Mouse (Mus musculus) stomach, embryonic 15.5 days (tissue): ENCODE data around the gene Brd4. TPM values are rescaled to one million over a fixed set of nuclear protein-coding genes. Genes with fewer than 3 reads are reported as not detected.

ENCODE experiments used
- ATAC-seq: fragments of 200-750 bp; cut with Nextera tagmentation; 2 replicates; pipeline ENCODE4 v1.8.0; 2017; ENCODE audit warnings: low read depth, moderate number of reproducible peaks, moderate TSS enrichment; ENCODE audit not compliant: insufficient read depth, low FRiP score
- H3K27ac ChIP-seq: fragments of 300-500 bp; sonication (generic); 2 replicates; pipeline ENCODE4 v1.5.1; 2015; ENCODE audit warnings: mild to moderate bottlenecking, inconsistent platforms
- H3K27me3 ChIP-seq: fragments of 300-500 bp; sonication (generic); replicated peaks from 2 replicates; pipeline ENCODE4 v1.6.1; 2015; ENCODE audit warnings: inconsistent platforms
- H3K36me3 ChIP-seq: fragments of 300-500 bp; sonication (generic); 2 replicates; pipeline ENCODE4 v1.6.1; 2015; ENCODE audit warnings: inconsistent platforms
- H3K4me1 ChIP-seq: fragments of 300-500 bp; sonication (generic); 2 replicates; pipeline ENCODE4 v1.6.1; 2015; ENCODE audit warnings: inconsistent platforms
- H3K4me2 ChIP-seq: fragments of 300-500 bp; sonication (generic); 2 replicates; pipeline ENCODE4 v1.6.1; 2015; ENCODE audit warnings: mild to moderate bottlenecking, inconsistent platforms
- H3K4me3 ChIP-seq: fragments of 300-500 bp; sonication (generic); replicated peaks from 2 replicates; pipeline ENCODE4 v1.5.1; 2015; ENCODE audit warnings: inconsistent platforms
- H3K9ac ChIP-seq: fragments of 300-500 bp; sonication (generic); 2 replicates; pipeline ENCODE4 v1.6.1; 2015; ENCODE audit warnings: inconsistent platforms
- H3K9me3 ChIP-seq: fragments of 300-500 bp; sonication (generic); 2 replicates; pipeline ENCODE4 v1.6.1; 2016; ENCODE audit warnings: inconsistent platforms
- WGBS: fragments of 180-500 bp; shearing (Covaris S2); methylation state at CpG from one replicate; pipeline ENCODE4 v1.1.7; 2015; 5-methylcytosine and 5-hydroxymethylcytosine counted together
- polyA plus RNA-seq: library from polyadenylated mRNA; unstranded; fragments of >200 nt; fragmentation: Nextera tagmentation; extraction: Ambion mirVana; gene quantifications from 2 replicates; pipeline ENCODE4 v1.2.1, GENCODE M21; 2015

The Brd4 gene
- 68.8 and 79.5 TPM in 2 replicates for polyA plus RNA-seq

- H3K4me3 ChIP-seq: peak within 1 kb of the TSS; percentile 99
- H3K4me2 ChIP-seq: peak within 1 kb of the TSS; percentile 64
- ATAC-seq: peak; percentile 92
- no peaks in the 10 kb centered on the region for H3K36me3 ChIP-seq
- peak within 1 kb of the TSS; percentile 99 for H3K9ac ChIP-seq
- H3K27ac ChIP-seq: peak within 1 kb of the TSS; percentile 100
- under 1% methylated on average over 70 of the region's 100 CpGs for WGBS
- no peaks in the 10 kb centered on the region for H3K27me3 ChIP-seq
- H3K9me3 ChIP-seq: no peaks in the 10 kb centered on the region
- H3K4me1 ChIP-seq: peaks cover 11% of the 10 kb centered on the region
Measured at GRCm38 (mm10) chr17:32284262-32285137, at the start of gene Brd4. TSS of gene Brd4 (minus strand) at chr17:32284722.

GRCm38 (mm10) chr17:32333675-32334303 is 49.3 kb upstream of the Brd4 start:
- ATAC-seq: peak; percentile 38; the same call in 1 of the 2 replicates
- Histone ChIP-seq H3K4me1 (no peaks in the 10 kb centered on the region), H3K9ac (no peak overlapping the region), H3K4me2 (no peak overlapping the region), H3K27ac (no peak overlapping the region), H3K36me3 (peaks cover 56% of the 10 kb centered on the region), H3K4me3 (no peak overlapping the region), H3K9me3 (no peaks in the 10 kb centered on the region), H3K27me3 (no peaks in the 10 kb centered on the region)
- 77% methylated on average over 31 of the region's 31 CpGs for WGBS

- H3K36me3 ChIP-seq: peaks cover 26% of the 10 kb centered on the region
- no peak for ATAC-seq
- no peaks in the 10 kb centered on the region for H3K9me3 ChIP-seq
Measured at GRCm38 (mm10) chr17:32327501-32327900, 43.0 kb upstream of the Brd4 start.

GRCm38 (mm10) chr17:32322809-32323208 is 38.3 kb upstream of the Brd4 start:
- no peak overlapping the region for H3K4me2 ChIP-seq
- H3K27me3 ChIP-seq: no peaks in the 10 kb centered on the region
- no peak overlapping the region for H3K27ac ChIP-seq
- no peak overlapping the region for H3K9ac ChIP-seq
- 78% methylated on average over 1 of the region's 1 CpGs for WGBS
- no peak for ATAC-seq
- H3K4me1 ChIP-seq: peaks cover 18% of the 10 kb centered on the region; the same call in 1 of the 2 replicates
- H3K36me3 ChIP-seq: peaks cover 17% of the 10 kb centered on the region; the same call in 1 of the 2 replicates
- no peaks in the 10 kb centered on the region for H3K9me3 ChIP-seq
- no peak overlapping the region for H3K4me3 ChIP-seq

More at GRCm38 (mm10) chr17:32327501-32327900, 43.0 kb upstream of the Brd4 start:
- H3K9ac ChIP-seq: no peak overlapping the region
- H3K4me2 ChIP-seq: no peak overlapping the region
- H3K27me3 ChIP-seq: no peaks in the 10 kb centered on the region
- H3K4me1 ChIP-seq: no peaks in the 10 kb centered on the region
- H3K4me3 ChIP-seq: no peak overlapping the region
- no peak overlapping the region for H3K27ac ChIP-seq

- 14% methylated on average over 6 of the region's 6 CpGs for WGBS
- peak overlapping the region; percentile 56 for H3K9ac ChIP-seq
- no peaks in the 10 kb centered on the region for H3K9me3 ChIP-seq
- H3K4me2 ChIP-seq: peak overlapping the region; percentile 81
- H3K27me3 ChIP-seq: no peaks in the 10 kb centered on the region
- peak overlapping the region; percentile 90 for H3K27ac ChIP-seq
- H3K36me3 ChIP-seq: peaks cover 20% of the 10 kb centered on the region; the same call in 1 of the 2 replicates
- peaks cover 18% of the 10 kb centered on the region; the same call in 1 of the 2 replicates for H3K4me1 ChIP-seq
- H3K4me3 ChIP-seq: peak overlapping the region; percentile 95
- ATAC-seq: no peak
Measured at GRCm38 (mm10) chr17:32321836-32322235, 37.3 kb upstream of the Brd4 start.

GRCm38 (mm10) chr17:32321390-32321734 is 36.8 kb upstream of the Brd4 start:
- H3K9me3 ChIP-seq: no peaks in the 10 kb centered on the region
- ATAC-seq: peak; percentile 65
- peaks cover 18% of the 10 kb centered on the region; the same call in 1 of the 2 replicates for H3K4me1 ChIP-seq
- peak overlapping the region; percentile 56 for H3K9ac ChIP-seq
- peak overlapping the region; percentile 95 for H3K4me3 ChIP-seq
- H3K36me3 ChIP-seq: peaks cover 25% of the 10 kb centered on the region
- no peaks in the 10 kb centered on the region for H3K27me3 ChIP-seq
- WGBS: under 1% methylated on average over 23 of the region's 23 CpGs
- H3K27ac ChIP-seq: peak overlapping the region; percentile 90
- peak overlapping the region; percentile 81 for H3K4me2 ChIP-seq

- WGBS: under 1% methylated on average over 83 of the region's 83 CpGs
- ATAC-seq: peak; percentile 98
Measured at GRCm38 (mm10) chr17:32320597-32321389, 36.3 kb upstream of the Brd4 start, which contains the start of gene Akap8. TSS of gene Akap8 (minus strand) at chr17:32321238.

GRCm38 (mm10) chr17:32319950-32320349 is 35.4 kb upstream of the Brd4 start:
- 0% methylated on average over 7 of the region's 7 CpGs for WGBS
- no peaks in the 10 kb centered on the region for H3K9me3 ChIP-seq
- ATAC-seq: no peak
- no peaks in the 10 kb centered on the region for H3K27me3 ChIP-seq
- peaks cover 18% of the 10 kb centered on the region; the same call in 1 of the 2 replicates for H3K4me1 ChIP-seq
- peak overlapping the region; percentile 88 for H3K9ac ChIP-seq
- peaks cover 39% of the 10 kb centered on the region for H3K36me3 ChIP-seq
- peak overlapping the region; percentile 87 for H3K4me2 ChIP-seq
- H3K4me3 ChIP-seq: peak overlapping the region; percentile 95
- peak overlapping the region; percentile 96 for H3K27ac ChIP-seq

More at GRCm38 (mm10) chr17:32320597-32321389, 36.3 kb upstream of the Brd4 start, which contains the start of gene Akap8:
- peaks cover 30% of the 10 kb centered on the region for H3K36me3 ChIP-seq
- H3K4me2 ChIP-seq: peak within 1 kb of the TSS; percentile 87
- peak within 1 kb of the TSS; percentile 95 for H3K4me3 ChIP-seq
- H3K9me3 ChIP-seq: no peaks in the 10 kb centered on the region
- peak within 1 kb of the TSS; percentile 88 for H3K9ac ChIP-seq
- H3K4me1 ChIP-seq: peaks cover 18% of the 10 kb centered on the region; the same call in 1 of the 2 replicates
- peak within 1 kb of the TSS; percentile 96 for H3K27ac ChIP-seq
- no peaks in the 10 kb centered on the region for H3K27me3 ChIP-seq

GRCm38 (mm10) chr17:32317708-32318107 is 33.2 kb upstream of the Brd4 start:
- Histone ChIP-seq H3K36me3 (peaks cover 50% of the 10 kb centered on the region), H3K9me3 (no peaks in the 10 kb centered on the region), H3K9ac (no peak overlapping the region), H3K4me3 (no peak overlapping the region), H3K27ac (no peak overlapping the region), H3K4me1 (peaks cover 18% of the 10 kb centered on the region; the same call in 1 of the 2 replicates), H3K4me2 (no peak overlapping the region), H3K27me3 (no peaks in the 10 kb centered on the region)
- ATAC-seq: no peak
- 80% methylated on average over 3 of the region's 3 CpGs for WGBS

GRCm38 (mm10) chr17:32317032-32317431 is 32.5 kb upstream of the Brd4 start:
- Histone ChIP-seq H3K36me3 (peaks cover 56% of the 10 kb centered on the region), H3K9ac (no peak overlapping the region), H3K27ac (no peak overlapping the region), H3K4me1 (peaks cover 15% of the 10 kb centered on the region; the same call in 1 of the 2 replicates), H3K9me3 (no peaks in the 10 kb centered on the region), H3K4me3 (no peak overlapping the region), H3K27me3 (no peaks in the 10 kb centered on the region), H3K4me2 (no peak overlapping the region)
- WGBS: 93% methylated on average over 8 of the region's 8 CpGs
- ATAC-seq: no peak

- no peak overlapping the region for H3K9ac ChIP-seq
- H3K27ac ChIP-seq: no peak overlapping the region
- WGBS: 93% methylated on average over 5 of the region's 5 CpGs
- H3K9me3 ChIP-seq: no peaks in the 10 kb centered on the region
- peaks cover 11% of the 10 kb centered on the region; the same call in 1 of the 2 replicates for H3K4me1 ChIP-seq
- no peak overlapping the region for H3K4me2 ChIP-seq
- no peak for ATAC-seq
- H3K27me3 ChIP-seq: no peaks in the 10 kb centered on the region
- H3K36me3 ChIP-seq: peaks cover 70% of the 10 kb centered on the region
- H3K4me3 ChIP-seq: no peak overlapping the region
Measured at GRCm38 (mm10) chr17:32315560-32315959, 31.0 kb upstream of the Brd4 start.
